Mouse (Mus musculus) large intestine, adult 2 months (tissue): ENCODE results near the gene Sec24b. TPM values are rescaled to one million over a fixed set of nuclear protein-coding genes. Genes with fewer than 3 reads are reported as not detected.

ENCODE experiments used
- DNase-seq: peaks from one replicate; pipeline ENCODE4 v3.0.0-alpha.2; 2012; ENCODE audit warnings: low read depth, low spot score
- WGBS: fragments of 180-500 bp; shearing (Covaris S2); methylation state at CpG from one replicate; pipeline ENCODE4 v1.1.7; 2018; 5-methylcytosine and 5-hydroxymethylcytosine counted together
- polyA plus RNA-seq: library from polyadenylated mRNA; depleted of rRNA; stranded (reverse); fragments of >200 nt; gene quantifications from 2 replicates; pipeline ENCODE4 v1.2.3, GENCODE M21; 2012

Gene Sec24b
- polyA plus RNA-seq, 1 experiment = 27.0 TPM

- WGBS = 61% methylated on average over 14 of the region's 14 CpGs
These were observed 3.6 kb downstream of the Sec24b start for GRCm38 (mm10) chr3:130057569-130058345.

DNA sequence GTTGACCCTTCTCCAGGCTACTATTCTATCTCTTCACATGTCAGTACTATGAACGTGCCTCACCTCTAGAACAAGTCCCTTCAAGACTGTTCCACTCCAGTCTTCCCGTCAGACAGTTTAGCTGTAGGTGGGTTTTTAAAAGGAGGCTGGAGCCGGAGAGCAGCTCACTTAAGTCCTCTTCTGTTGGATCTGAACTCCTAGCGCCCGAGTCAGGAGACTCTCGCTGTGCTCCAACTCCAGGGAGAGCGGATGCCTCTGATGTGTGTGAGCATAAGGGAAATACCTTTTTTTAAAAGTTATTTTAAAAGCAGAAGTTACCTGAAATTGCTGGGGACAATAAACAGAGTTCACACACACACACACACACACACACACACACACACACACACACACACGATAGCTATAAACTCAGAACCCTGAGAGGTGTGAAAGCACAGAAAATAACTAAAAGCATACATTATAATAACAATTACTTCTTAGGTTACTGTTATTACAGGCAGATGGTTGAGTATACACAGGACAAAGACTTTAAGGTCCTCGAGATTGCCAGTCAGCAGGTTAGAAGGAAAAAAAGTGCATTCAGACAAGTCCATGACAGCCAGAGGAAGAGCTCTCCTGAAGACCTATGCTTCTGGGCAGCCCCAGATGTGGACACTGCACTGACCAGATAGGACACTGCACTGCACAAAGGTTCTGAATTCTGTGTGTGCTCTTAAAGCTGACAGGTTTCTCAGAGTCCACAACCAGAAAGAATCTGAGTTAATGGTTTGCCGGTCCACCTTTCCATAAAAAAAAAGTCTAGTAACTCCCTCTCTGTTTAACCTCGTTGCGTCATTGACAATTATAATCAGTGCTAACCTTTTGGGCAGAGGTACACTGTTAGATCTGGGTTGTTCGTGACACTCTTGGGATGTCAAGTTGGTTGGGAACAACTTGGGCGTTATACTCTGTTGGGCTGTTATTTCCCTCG is 5.7 kb downstream of the Sec24b start:
- no peak for DNase-seq
- WGBS = 73% methylated on average over 15 of the region's 15 CpGs

More at GRCm38 (mm10) chr3:130057569-130058345, 3.6 kb downstream of the Sec24b start:
- DNase-seq = no peak

- DNase-seq = no peak
- 64% methylated on average over 6 of the region's 6 CpGs for WGBS
These were observed 6.8 kb downstream of the Sec24b start for GRCm38 (mm10) chr3:130054587-130054986.

- no peak for DNase-seq
- 38% methylated on average over 10 of the region's 10 CpGs for WGBS
These were observed 7.8 kb downstream of the Sec24b start for GRCm38 (mm10) chr3:130053340-130054066.

GRCm38 (mm10) chr3:130052541-130053298 is 8.6 kb downstream of the Sec24b start:
- WGBS = 77% methylated on average over 6 of the region's 6 CpGs
- no peak for DNase-seq

GRCm38 (mm10) chr3:130052116-130052515 is 9.2 kb downstream of the Sec24b start:
- DNase-seq = no peak
- 57% methylated on average over 8 of the region's 8 CpGs for WGBS

- WGBS = 97% methylated on average over 5 of the region's 5 CpGs
- DNase-seq = no peak
These were observed 20.6 kb downstream of the Sec24b start for GRCm38 (mm10) chr3:130040711-130041110.

GRCm38 (mm10) chr3:130040017-130040416 is 21.3 kb downstream of the Sec24b start:
- no peak for DNase-seq
- 90% methylated on average over 4 of the region's 4 CpGs for WGBS

DNA sequence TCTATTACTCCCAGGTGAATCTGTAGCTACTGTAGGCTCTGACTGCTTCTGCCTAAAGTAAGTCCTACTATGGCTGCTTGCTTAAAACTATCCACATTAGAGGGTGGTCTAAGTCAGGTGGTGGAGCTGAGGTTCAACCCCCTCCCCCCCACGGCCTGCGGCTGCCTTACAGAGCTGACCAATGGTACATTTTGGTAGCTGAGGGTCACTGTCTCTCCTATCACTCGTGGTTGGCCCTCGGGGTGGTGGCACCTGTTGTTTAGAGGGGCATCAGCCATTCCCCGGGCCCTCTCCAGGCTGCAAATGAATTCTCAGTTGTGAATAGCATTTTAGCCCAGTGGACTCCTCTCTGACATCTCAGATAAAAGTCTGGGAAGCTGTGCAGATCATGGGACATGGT is 32.6 kb downstream of the Sec24b start:
- WGBS = 95% methylated on average over 5 of the region's 5 CpGs
- DNase-seq = no peak

- no peak for DNase-seq
- 92% methylated on average over 10 of the region's 10 CpGs for WGBS
These were observed 35.2 kb downstream of the Sec24b start for GRCm38 (mm10) chr3:130026181-130026580.

GRCm38 (mm10) chr3:130025556-130025955 is 35.8 kb downstream of the Sec24b start:
- 90% methylated on average over 8 of the region's 8 CpGs for WGBS
- no peak for DNase-seq

GRCm38 (mm10) chr3:130012943-130013342 is 48.4 kb downstream of the Sec24b start:
- WGBS = 44% methylated on average over 2 of the region's 2 CpGs
- DNase-seq = no peak

DNA sequence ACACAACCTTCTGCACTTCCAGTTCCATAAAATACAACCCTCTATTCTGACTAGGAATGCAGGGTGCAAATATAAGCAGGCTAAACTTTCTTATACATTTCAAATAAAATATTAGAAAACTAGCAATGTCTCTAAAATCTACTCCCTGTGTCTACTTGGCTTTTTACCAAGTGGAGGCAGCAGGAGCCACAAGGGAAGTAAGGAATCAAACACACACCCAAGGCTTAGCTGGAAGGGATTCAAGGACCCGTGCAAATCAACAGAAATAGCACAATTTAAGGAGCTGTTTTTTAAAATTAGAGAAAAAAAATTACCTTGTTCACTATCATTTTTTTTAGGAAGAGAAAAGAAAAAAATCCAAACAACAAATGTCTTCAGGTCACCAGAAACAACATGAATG is 50.1 kb downstream of the Sec24b start:
- DNase-seq = no peak
- WGBS = 52% methylated on average over 1 of the region's 1 CpGs

DNA sequence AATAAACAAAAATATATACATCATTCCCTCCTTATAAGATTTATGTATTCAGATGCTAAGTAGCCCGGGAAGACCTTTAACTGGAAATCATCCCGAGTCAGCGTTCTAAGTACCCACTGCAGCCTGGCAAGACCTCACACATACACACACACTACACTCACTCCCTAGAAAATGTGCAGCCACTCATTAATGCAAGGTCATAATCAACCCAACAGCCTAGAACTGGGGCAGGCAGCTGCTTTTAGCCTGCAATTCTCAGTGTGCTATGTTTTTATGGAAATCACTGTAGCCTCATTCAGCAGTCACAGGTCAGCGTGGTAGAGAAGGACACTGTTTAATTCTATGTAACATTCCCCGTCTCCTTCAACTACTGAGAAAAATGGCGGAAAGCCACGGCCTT is 55.2 kb downstream of the Sec24b start:
- DNase-seq = no peak
- WGBS = 90% methylated on average over 7 of the region's 7 CpGs

DNA sequence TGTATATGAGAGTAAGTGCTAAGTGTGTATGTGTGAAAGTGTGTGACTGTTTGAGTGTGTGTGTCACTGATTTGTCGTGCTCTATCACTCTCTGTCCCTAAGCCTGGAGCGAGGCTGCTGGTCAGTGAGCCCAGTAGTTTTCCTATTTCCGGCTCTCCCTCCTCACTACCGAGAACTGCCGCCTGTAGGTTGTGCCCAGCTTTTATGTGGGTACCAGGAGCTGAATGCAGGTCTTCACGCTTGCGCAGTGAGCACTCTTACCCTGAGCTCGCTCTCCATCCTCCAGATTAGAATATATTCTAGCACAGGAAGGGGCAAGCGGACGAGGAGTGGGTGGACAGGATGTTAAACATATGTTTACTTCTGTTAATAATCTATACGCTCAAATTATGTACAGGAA is 60.4 kb downstream of the Sec24b start:
- DNase-seq = no peak
- 96% methylated on average over 11 of the region's 11 CpGs for WGBS

DNA sequence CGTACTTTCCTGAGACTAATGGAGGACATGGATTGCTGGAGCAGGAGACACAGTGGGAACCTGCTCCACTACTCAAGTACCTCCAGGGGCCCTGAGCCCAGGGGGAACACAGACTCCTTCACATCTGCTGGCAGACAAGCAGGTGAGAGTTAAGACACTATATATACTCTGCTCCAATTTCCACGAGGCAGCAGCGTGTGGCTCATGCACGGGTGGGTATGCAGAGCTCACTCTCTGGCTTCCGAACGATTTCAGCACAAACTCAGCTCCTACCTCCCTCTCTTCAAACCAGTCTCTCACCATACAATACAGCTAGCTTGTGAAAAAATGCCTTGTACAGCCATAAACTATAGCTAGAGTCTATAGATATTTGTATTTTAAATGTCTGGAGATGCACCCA is 62.8 kb downstream of the Sec24b start:
- WGBS = 88% methylated on average over 6 of the region's 6 CpGs
- DNase-seq = no peak

GRCm38 (mm10) chr3:129998001-129998400 is 63.4 kb downstream of the Sec24b start:
- DNase-seq = no peak
- 79% methylated on average over 7 of the region's 7 CpGs for WGBS

DNA sequence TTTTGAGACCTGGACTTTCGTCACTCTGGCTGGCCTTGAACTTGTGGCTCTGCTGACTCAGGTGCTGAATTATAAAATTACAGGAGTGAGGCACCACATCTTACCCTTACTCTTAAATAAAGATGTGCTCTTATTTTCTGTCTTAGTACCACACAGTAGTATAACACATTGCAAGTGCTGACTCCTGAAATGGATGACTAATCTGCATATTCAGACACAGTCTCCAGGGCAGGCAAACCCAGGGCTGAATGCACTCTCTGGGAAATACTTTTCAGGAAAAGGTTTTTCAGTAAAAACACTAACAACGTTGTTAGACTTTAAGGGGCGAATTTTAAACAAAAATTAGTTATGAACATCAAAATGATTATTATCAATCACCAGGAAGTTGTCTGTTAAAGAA is 64.0 kb downstream of the Sec24b start:
- 90% methylated on average over 3 of the region's 3 CpGs for WGBS
- DNase-seq = no peak

GRCm38 (mm10) chr3:129987297-129987696 is 74.1 kb downstream of the Sec24b start:
- DNase-seq = no peak
- 96% methylated on average over 13 of the region's 13 CpGs for WGBS
